Mouse (Mus musculus) bone marrow, adult 2 months (tissue): ENCODE data around the gene Cemip2. TPM values are rescaled to one million over a fixed set of nuclear protein-coding genes. Genes with fewer than 3 reads are reported as not detected.

Source experiments
- H3K27ac ChIP-seq: fragments of 200-500 bp; 2 replicates; pipeline ENCODE4 v1.5.1; 2012; ENCODE audit warnings: low read depth, mild to moderate bottlenecking, control low read depth, inconsistent platforms, low read length; ENCODE audit not compliant: control insufficient read depth, poor library complexity, insufficient read depth
- H3K4me1 ChIP-seq: fragments of 200-500 bp; 2 replicates; pipeline ENCODE4 v1.6.1; 2011; ENCODE audit warnings: low read length; ENCODE audit not compliant: control insufficient read depth, insufficient read depth
- H3K4me3 ChIP-seq: fragments of 200-500 bp; replicated peaks from 2 replicates; pipeline ENCODE3; 2011; ENCODE audit warnings: mild to moderate bottlenecking, low read depth, low read length, control low read depth; ENCODE audit not compliant: control insufficient read depth
- CTCF ChIP-seq: fragments of 200-500 bp; IDR thresholded peaks from 2 replicates; pipeline ENCODE4 v1.5.1; 2011; ENCODE audit warnings: low read length, control low read depth; ENCODE audit not compliant: control insufficient read depth, insufficient read depth
- POLR2A ChIP-seq: fragments of 200-500 bp; IDR thresholded peaks from 2 replicates; pipeline ENCODE4 v1.6.1; 2011; ENCODE audit warnings: low read depth, mild to moderate bottlenecking, control low read depth, low read length, borderline replicate concordance; ENCODE audit not compliant: control insufficient read depth
- WGBS: fragments of 180-500 bp; shearing (Covaris S2); methylation state at CpG from one replicate; pipeline ENCODE4 v1.1.7; 2018; 5-methylcytosine and 5-hydroxymethylcytosine counted together
- polyA plus RNA-seq: library from polyadenylated mRNA; stranded (reverse); fragments of >200 nt; gene quantifications from 2 replicates; pipeline ENCODE4 v1.2.4, GENCODE M21; 2011; ENCODE audit warnings: low replicate concordance; ENCODE audit not compliant: missing spikeins, insufficient read depth, insufficient read length

Cemip2 gene
- polyA plus RNA-seq, 1 experiment: 6.9 TPM

- Histone ChIP-seq H3K4me1 (peaks cover 3% of the 10 kb centered on the region; the same call in 1 of the 2 replicates), H3K27ac (no peak overlapping the region), H3K4me3 (no peak overlapping the region)
- WGBS: 79% methylated on average over 18 of the region's 18 CpGs
- TF ChIP-seq POLR2A (no peak), CTCF (no peak)
Observed at GRCm38 (mm10) chr19:21738591-21739280, 39.4 kb upstream of the Cemip2 start.

- TF ChIP-seq CTCF (no peak), POLR2A (no peak)
- Histone ChIP-seq H3K27ac (no peak overlapping the region), H3K4me3 (no peak overlapping the region), H3K4me1 (peaks cover 3% of the 10 kb centered on the region; the same call in 1 of the 2 replicates)
- 84% methylated on average over 12 of the region's 12 CpGs for WGBS
Observed at GRCm38 (mm10) chr19:21742138-21742537, 36.0 kb upstream of the Cemip2 start.

DNA sequence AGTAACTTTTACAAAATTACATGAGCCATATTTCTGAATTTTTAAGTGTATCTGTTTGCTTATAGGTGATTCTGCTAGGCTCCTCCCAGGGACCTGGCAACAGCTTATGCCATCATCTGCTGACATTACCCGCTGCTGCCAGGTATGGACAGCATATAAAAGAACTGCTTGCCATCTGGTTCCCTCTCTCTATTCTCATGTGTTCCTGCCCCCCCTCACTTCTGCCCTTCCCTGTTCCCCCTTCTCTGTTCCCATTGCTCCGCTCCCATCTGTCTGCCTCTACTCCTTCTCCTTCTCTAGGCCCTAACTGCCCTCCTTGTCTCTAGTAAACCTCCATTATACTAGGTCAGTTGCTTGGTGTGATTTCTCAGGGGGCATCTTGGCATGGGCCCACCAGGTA is 32.6 kb upstream of the Cemip2 start:
- TF ChIP-seq CTCF (no peak), POLR2A (no peak)
- H3K4me1 ChIP-seq: no peaks in the 10 kb centered on the region

GRCm38 (mm10) chr19:21747356-21747755 is 30.8 kb upstream of the Cemip2 start:
- Histone ChIP-seq H3K4me1 (no peaks in the 10 kb centered on the region), H3K27ac (no peak overlapping the region), H3K4me3 (no peak overlapping the region)
- peak; percentile 98 for TF ChIP-seq CTCF
- no peak for TF ChIP-seq POLR2A
- 17% methylated on average over 4 of the region's 4 CpGs for WGBS

More for the DNA sequence above, 32.6 kb upstream of the Cemip2 start:
- 86% methylated on average over 2 of the region's 2 CpGs for WGBS
- no peak overlapping the region for H3K4me3 ChIP-seq
- H3K27ac ChIP-seq: no peak overlapping the region

DNA sequence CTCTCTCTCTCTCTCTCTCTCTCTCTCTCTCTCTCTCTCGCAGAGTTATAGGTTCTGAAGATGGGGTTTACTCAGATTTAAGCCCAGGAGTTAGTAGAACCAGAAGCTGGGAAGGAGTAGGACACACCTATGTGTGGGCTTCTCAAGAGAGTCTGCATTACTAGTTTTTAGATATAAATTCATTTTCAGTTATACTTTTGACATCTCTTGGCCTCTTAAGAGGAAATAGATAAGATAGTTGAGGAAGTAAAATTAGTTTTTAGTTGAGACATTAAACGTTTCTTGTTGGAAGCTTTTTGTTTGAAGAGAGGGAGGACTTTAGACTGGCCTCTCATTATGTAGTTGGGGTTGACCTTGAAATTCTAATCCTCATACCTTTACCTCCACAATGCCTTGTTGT is 28.0 kb upstream of the Cemip2 start:
- Histone ChIP-seq H3K4me1 (no peaks in the 10 kb centered on the region), H3K4me3 (no peak overlapping the region), H3K27ac (no peak overlapping the region)
- TF ChIP-seq POLR2A (no peak), CTCF (no peak)
- WGBS: 26% methylated on average over 2 of the region's 2 CpGs

GRCm38 (mm10) chr19:21761676-21762075 is 16.5 kb upstream of the Cemip2 start:
- Histone ChIP-seq H3K4me3 (no peak overlapping the region), H3K4me1 (no peaks in the 10 kb centered on the region), H3K27ac (no peak overlapping the region)
- no peak for TF ChIP-seq CTCF
- TF ChIP-seq POLR2A: no peak

GRCm38 (mm10) chr19:21764013-21764412 is 14.1 kb upstream of the Cemip2 start:
- TF ChIP-seq POLR2A (no peak), CTCF (no peak)
- WGBS: 55% methylated on average over 2 of the region's 2 CpGs
- H3K4me1 ChIP-seq: no peaks in the 10 kb centered on the region
- no peak overlapping the region for H3K27ac ChIP-seq
- no peak overlapping the region for H3K4me3 ChIP-seq

DNA sequence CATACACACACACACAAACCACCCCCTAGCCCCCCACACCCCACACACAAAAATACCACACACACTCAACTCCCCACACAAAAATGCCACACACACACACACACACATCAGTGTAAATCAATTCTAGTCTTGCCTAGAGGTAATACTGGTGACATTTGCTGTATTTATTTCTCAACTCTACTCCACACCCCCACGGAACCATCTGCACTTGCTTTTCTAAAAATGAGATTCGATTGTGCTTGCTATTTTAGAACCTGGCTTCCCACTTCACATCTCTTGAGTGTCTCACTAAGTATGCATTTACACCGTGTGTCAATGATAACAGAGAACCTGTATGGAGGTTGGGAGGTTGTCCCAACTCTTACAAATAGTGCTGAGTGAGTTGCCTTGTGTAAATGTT is 13.4 kb upstream of the Cemip2 start:
- WGBS: 66% methylated on average over 3 of the region's 3 CpGs
- Histone ChIP-seq H3K4me1 (no peaks in the 10 kb centered on the region), H3K27ac (no peak overlapping the region), H3K4me3 (no peak overlapping the region)
- TF ChIP-seq POLR2A: no peak
- TF ChIP-seq CTCF: no peak

GRCm38 (mm10) chr19:21767500-21768045 is 10.6 kb upstream of the Cemip2 start:
- WGBS: 61% methylated on average over 9 of the region's 9 CpGs
- TF ChIP-seq CTCF (no peak), POLR2A (no peak)
- Histone ChIP-seq H3K4me3 (no peak overlapping the region), H3K4me1 (no peaks in the 10 kb centered on the region), H3K27ac (no peak overlapping the region)
